ENCODE assay signal across 9 mouse cellular contexts in the genomic region with DNA sequence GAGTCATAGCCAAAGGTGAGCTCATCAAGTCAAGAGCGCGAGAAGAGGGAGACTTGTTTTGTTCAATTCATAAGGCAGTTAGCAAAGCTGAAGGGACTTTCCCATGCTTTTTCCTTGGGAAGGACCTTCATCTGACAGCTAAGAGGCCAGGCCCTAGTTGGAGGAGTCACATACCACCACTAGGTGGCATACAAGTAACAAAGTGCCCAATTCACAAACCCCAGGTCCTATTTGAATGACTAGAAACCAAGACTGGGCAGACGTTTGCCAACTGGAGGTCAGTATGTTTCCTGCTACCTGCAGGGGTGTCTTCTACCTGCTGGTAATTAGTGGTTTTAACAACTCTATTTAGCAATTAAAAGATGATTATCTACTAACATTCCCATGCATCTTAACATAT. TPM values are rescaled to one million over a fixed set of nuclear protein-coding genes. Genes with fewer than 3 reads are reported as not detected.
A peak's percentile ranks its signal among the peaks of the same experiment; 100 is the strongest.
DNase-seq lines count a peak whose midpoint lies in the region; TF ChIP-seq lines count a peak whose summit lies in the region.
"Had no signal": no experiment of that assay in that cellular context is flagged by ENCODE, and none has a peak within 500 bp of the region (broad histone marks: within the 10 kb centered on the region; RNA-seq: fewer than 3 reads in every experiment).

No protein-coding gene starts in this region.

- H3K4me3 ChIP-seq in gastrocnemius, adult 2 months: no peak overlapping the region
- H3K4me3 ChIP-seq: limb, embryonic 12.5 days had no signal

- H3K27ac ChIP-seq in gastrocnemius, adult 2 months: no peak overlapping the region
- H3K27ac ChIP-seq: limb, embryonic 12.5 days had no signal

- peak; percentile 32 for DNase-seq in gastrocnemius, adult 2 months
- DNase-seq in gastrocnemius, postnatal 36 days: no peak
- peak; percentile 39 for DNase-seq in CD4-positive helper T cell, adult 2 months (ENCODE audit: low read depth, low spot score)
- peak; percentile 31 for DNase-seq in cerebellum, adult 11-12 months
- DNase-seq in frontal cortex, postnatal 25 days (ENCODE audit: low spot score in 2 of 2): peak; percentile 11 to 15
- peak; percentile 32 to 53 for DNase-seq in kidney, postnatal 4 days
- peak; percentile 53 for DNase-seq in lung, postnatal 25 days (ENCODE audit: low spot score)
- peak; percentile 26 for DNase-seq in thymus, postnatal 0 days (ENCODE audit: low spot score)

- peak; percentile 85 for TF ChIP-seq CTCF in gastrocnemius, adult 2 months (IDR thresholded peaks at IDR 0.05)

- intact Hi-C loops in gastrocnemius, adult 2 months (cut with DNase I): loop anchor here (1.0 to 10.0 kb wide), 3 partner anchors 104 to 390 kb away; a partner anchor contains a TSS
- intact Hi-C loops in gastrocnemius, postnatal 36 days (cut with DNase I): loop anchor here (2.0 to 10.0 kb wide), 4 partner anchors 104 to 386 kb away; a partner anchor contains a TSS

RNA-seq across cellular contexts. Expression of a gene that starts 9.7 kb away (rescaled TPM):
- not detected for total RNA-seq in gastrocnemius, adult 2 months (2021)
- total RNA-seq in gastrocnemius, postnatal 36 days (2021): not detected
- not detected in 2 replicates for polyA plus RNA-seq in thymus, postnatal 0 days (2015; fragmentation: Nextera tagmentation; extraction: Ambion mirVana)
- polyA plus RNA-seq: limb, embryonic 12.5 days had no signal

RNA-seq across cellular contexts. Expression of a gene that starts 12.1 kb away (rescaled TPM):
- total RNA-seq in gastrocnemius, adult 2 months (2021): not detected
- total RNA-seq in gastrocnemius, postnatal 36 days (2021): not detected
- polyA plus RNA-seq in thymus, postnatal 0 days (2015; fragmentation: Nextera tagmentation; extraction: Ambion mirVana): 0.33 and 0.55 TPM in 2 replicates
- polyA plus RNA-seq: limb, embryonic 12.5 days had no signal

RNA-seq across cellular contexts. Expression of a gene that starts 36.1 kb away (rescaled TPM):
- not detected for total RNA-seq in gastrocnemius, adult 2 months (2021)
- total RNA-seq in gastrocnemius, postnatal 36 days (2021): not detected
- not detected in 2 replicates for polyA plus RNA-seq in thymus, postnatal 0 days (2015; fragmentation: Nextera tagmentation; extraction: Ambion mirVana)
- polyA plus RNA-seq: limb, embryonic 12.5 days had no signal

RNA-seq across cellular contexts. Expression of a gene that starts 48.7 kb away (rescaled TPM):
- total RNA-seq in gastrocnemius, adult 2 months (2021): not detected
- total RNA-seq in gastrocnemius, postnatal 36 days (2021): under 1 TPM in 1 of 2 experiments, not detected in 1; 0.13 TPM
- 0.18 and 0.31 TPM in 2 replicates for polyA plus RNA-seq in thymus, postnatal 0 days (2015; fragmentation: Nextera tagmentation; extraction: Ambion mirVana)
- polyA plus RNA-seq: limb, embryonic 12.5 days had no signal

Comparison
In these comparisons a context has a peak if more than half of its experiments do, and no peak if none do; other contexts are left out.
1. DNase-seq: peak in gastrocnemius, adult 2 months (single experiment), CD4-positive helper T cell, adult 2 months (single experiment), cerebellum, adult 11-12 months (single experiment), frontal cortex, postnatal 25 days (2 of 2), kidney, postnatal 4 days (2 of 2), lung, postnatal 25 days (single experiment) and thymus, postnatal 0 days (single experiment); none in gastrocnemius, postnatal 36 days (0 of 2).